Mouse (Mus musculus): ENCODE measurements around the gene Acy3.

DNA sequence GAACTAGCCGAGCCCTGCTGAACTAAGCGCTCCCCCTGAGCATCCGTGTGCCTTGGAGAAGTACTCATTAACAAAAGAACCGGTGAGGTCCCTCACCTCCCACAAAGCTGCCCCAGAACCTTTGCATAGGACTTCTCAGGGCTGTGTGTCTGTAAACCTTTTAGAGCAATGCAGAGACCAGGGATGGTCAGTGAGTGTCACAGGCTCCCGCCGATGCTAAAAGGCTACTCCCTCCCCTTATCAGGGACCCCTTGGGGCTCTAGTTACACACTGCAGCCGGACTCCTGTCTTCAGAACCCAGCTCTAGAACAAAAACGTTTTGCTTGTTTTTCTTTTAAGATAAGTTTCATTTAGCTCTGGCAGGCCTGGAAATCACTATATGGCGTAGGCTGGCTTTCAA lies 26.7 kb downstream of the Acy3 start:
- TF ChIP-seq POLR2A (IDR thresholded peaks at IDR 0.05; ENCODE audit: control insufficient read depth, extremely low read depth, insufficient read depth, low read length, poor library complexity) (no peak), CTCF (IDR thresholded peaks at IDR 0.05; ENCODE audit: borderline replicate concordance, control insufficient read depth, extremely low read depth, insufficient read depth, low read length, poor library complexity) (no peak)

Measured in thymus, adult 2 months (tissue).